Mouse (Mus musculus) intestine, embryonic 15.5 days (tissue): ENCODE measurements at regions not wholly inside any gene's neighbourhood (a gene's known extent, or its start where the extent isn't known, plus 50 kb on each side); places are given as distances from the start of the nearest gene placed in this dataset.

Experiments used
- ATAC-seq: fragments of 200-750 bp; cut with Nextera tagmentation; 2 replicates; pipeline ENCODE4 v1.8.0; 2017; ENCODE audit warnings: moderate TSS enrichment, moderate library complexity
- H3K27ac ChIP-seq: fragments of 300-500 bp; sonication (generic); 2 replicates; pipeline ENCODE4 v1.5.1; 2015; ENCODE audit warnings: mild to moderate bottlenecking, inconsistent platforms
- H3K27me3 ChIP-seq: fragments of 300-500 bp; sonication (generic); replicated peaks from 2 replicates; pipeline ENCODE4 v1.6.1; 2015; ENCODE audit warnings: inconsistent platforms
- H3K36me3 ChIP-seq: fragments of 300-500 bp; sonication (generic); 2 replicates; pipeline ENCODE4 v1.6.1; 2015; ENCODE audit warnings: inconsistent platforms
- H3K4me1 ChIP-seq: fragments of 300-500 bp; sonication (generic); replicated peaks from 2 replicates; pipeline ENCODE4 v1.6.1; 2015; ENCODE audit warnings: inconsistent platforms
- H3K4me2 ChIP-seq: fragments of 300-500 bp; sonication (generic); replicated peaks from 2 replicates; pipeline ENCODE4 v1.6.1; 2015; ENCODE audit warnings: mild to moderate bottlenecking, inconsistent platforms
- H3K4me3 ChIP-seq: fragments of 300-500 bp; sonication (generic); replicated peaks from 2 replicates; pipeline ENCODE4 v1.5.1; 2015; ENCODE audit warnings: inconsistent platforms
- H3K9ac ChIP-seq: fragments of 300-500 bp; sonication (generic); 2 replicates; pipeline ENCODE4 v1.6.1; 2015; ENCODE audit warnings: inconsistent platforms
- H3K9me3 ChIP-seq: fragments of 300-500 bp; sonication (generic); 2 replicates; pipeline ENCODE4 v1.6.1; 2016; ENCODE audit warnings: inconsistent platforms
- WGBS: fragments of 180-500 bp; shearing (Covaris S2); methylation state at CpG from one replicate; pipeline ENCODE4 v1.1.7; 2015; 5-methylcytosine and 5-hydroxymethylcytosine counted together

DNA sequence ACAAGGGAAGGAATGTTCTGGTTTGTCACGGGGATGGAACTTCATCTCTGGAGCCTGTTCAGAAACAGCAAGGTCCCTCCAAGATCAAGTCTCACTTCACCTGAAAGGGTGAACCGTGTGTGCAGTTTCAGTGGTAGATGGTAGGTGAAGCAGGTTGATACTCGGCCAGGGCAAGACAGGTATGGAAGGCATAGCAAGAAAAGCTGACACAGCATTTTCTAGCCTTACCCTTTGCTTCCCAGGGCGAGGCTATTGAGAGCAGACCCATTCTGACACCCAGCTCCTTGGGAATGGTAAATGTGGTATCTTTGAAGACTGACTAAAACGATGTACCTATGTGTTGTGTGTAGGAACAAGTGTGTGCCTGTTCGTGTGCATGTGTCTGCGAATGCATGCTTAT is 724.9 kb upstream of the 3110018I06Rik start:
- no peaks in the 10 kb centered on the region for H3K27me3 ChIP-seq
- no peak overlapping the region for H3K4me3 ChIP-seq
- H3K27ac ChIP-seq = no peak overlapping the region
- 81% methylated on average over 7 of the region's 7 CpGs for WGBS
- no peak overlapping the region for H3K9ac ChIP-seq
- H3K4me2 ChIP-seq = no peak overlapping the region
- no peaks in the 10 kb centered on the region for H3K9me3 ChIP-seq
- no peak for ATAC-seq
- no peaks in the 10 kb centered on the region for H3K4me1 ChIP-seq
- H3K36me3 ChIP-seq = no peaks in the 10 kb centered on the region

DNA sequence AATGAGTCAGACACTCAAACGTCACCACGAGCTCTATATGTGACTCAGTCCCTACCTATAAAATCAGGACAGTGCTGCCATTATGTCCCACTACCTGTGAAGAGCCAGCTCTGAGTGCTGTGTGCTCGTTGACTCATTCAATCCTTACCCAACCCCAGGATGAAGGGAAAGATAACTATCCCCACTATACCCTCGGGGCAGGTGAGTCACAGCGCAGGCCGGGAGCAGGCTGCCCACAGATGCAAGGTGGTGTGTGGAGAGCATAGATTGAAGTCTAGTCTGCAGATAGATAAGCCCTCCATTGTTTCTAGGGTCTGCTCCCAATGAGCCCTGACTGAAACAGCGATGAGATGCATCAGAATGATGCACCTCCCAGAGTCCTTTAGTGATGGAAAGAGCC is 723.9 kb upstream of the 3110018I06Rik start:
- no peak overlapping the region for H3K9ac ChIP-seq
- ATAC-seq = no peak
- no peaks in the 10 kb centered on the region for H3K27me3 ChIP-seq
- no peak overlapping the region for H3K4me2 ChIP-seq
- 80% methylated on average over 7 of the region's 7 CpGs for WGBS
- H3K4me3 ChIP-seq = no peak overlapping the region
- no peaks in the 10 kb centered on the region for H3K9me3 ChIP-seq
- H3K27ac ChIP-seq = no peak overlapping the region
- H3K4me1 ChIP-seq = no peaks in the 10 kb centered on the region
- no peaks in the 10 kb centered on the region for H3K36me3 ChIP-seq

DNA sequence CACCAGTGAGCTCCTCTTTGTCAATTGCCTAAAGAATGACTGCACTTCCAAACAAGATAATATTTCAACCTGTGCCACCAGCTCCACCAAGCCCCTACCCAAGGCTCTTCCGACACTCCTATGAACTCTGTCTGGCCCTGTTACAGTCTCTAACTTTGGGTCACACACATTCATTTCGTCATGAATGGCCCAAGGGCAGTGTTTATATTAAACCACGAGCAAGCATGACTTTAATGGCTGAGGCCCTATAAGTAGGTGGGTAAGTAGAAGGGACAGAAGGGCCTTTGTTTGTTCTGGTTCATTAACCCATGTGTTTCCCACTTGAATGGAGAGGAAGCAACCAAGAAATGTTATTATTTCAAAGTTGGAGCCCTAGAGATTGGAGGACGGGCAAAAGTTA is 714.9 kb upstream of the 3110018I06Rik start:
- no peak for ATAC-seq
- H3K36me3 ChIP-seq = no peaks in the 10 kb centered on the region
- no peaks in the 10 kb centered on the region for H3K9me3 ChIP-seq
- WGBS = 39% methylated on average over 4 of the region's 4 CpGs
- no peak overlapping the region for H3K9ac ChIP-seq
- no peak overlapping the region for H3K4me3 ChIP-seq
- no peak overlapping the region for H3K4me2 ChIP-seq
- H3K4me1 ChIP-seq = no peaks in the 10 kb centered on the region
- no peaks in the 10 kb centered on the region for H3K27me3 ChIP-seq
- H3K27ac ChIP-seq = no peak overlapping the region

DNA sequence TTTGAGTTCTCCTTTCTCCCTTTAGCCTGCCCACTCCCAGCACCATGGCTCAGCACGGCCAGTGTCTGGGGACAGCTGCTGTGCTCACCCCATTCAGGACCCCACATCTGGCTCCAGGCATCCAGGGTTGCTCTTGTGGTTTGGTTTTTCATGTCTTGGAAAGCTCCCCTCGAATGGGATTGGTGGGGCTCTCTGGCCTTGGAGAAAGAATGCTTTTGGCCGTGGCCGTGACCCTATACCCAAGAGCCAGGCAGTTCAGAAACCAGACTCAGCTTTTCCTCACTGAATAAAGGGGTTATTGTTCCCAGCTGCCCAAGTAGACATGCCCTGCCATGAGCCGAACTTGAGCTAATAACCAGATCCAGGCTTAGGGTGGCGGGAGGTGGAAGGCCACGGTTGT is 691.8 kb upstream of the 3110018I06Rik start:
- no peaks in the 10 kb centered on the region for H3K36me3 ChIP-seq
- H3K27me3 ChIP-seq = no peaks in the 10 kb centered on the region
- no peaks in the 10 kb centered on the region for H3K9me3 ChIP-seq
- no peak overlapping the region for H3K27ac ChIP-seq
- H3K9ac ChIP-seq = no peak overlapping the region
- WGBS = 71% methylated on average over 7 of the region's 7 CpGs
- no peak for ATAC-seq
- no peak overlapping the region for H3K4me2 ChIP-seq
- no peak overlapping the region for H3K4me3 ChIP-seq
- no peaks in the 10 kb centered on the region for H3K4me1 ChIP-seq

DNA sequence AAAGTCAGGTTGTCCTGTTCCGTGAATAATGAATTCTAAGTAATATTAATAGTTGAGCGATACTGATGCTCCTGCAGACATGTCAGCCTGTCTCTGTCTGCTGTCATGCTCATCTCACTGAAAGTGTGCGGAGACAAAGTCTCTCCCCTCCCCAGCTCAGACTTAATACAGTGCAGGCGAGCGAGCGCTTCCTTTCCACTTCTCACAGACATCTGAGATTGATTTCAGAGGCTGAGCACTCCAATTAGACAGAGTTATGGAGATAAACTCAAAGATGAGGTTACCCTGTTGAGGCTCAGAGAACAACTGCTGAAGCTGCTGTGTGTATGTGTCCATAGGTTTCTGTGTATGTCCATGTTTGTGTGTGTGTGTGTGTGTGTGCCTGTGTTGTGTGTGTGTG is 668.7 kb upstream of the 3110018I06Rik start:
- no peaks in the 10 kb centered on the region for H3K36me3 ChIP-seq
- no peak overlapping the region for H3K4me3 ChIP-seq
- no peak for ATAC-seq
- 62% methylated on average over 6 of the region's 6 CpGs for WGBS
- no peak overlapping the region for H3K27ac ChIP-seq
- H3K9ac ChIP-seq = no peak overlapping the region
- H3K4me1 ChIP-seq = no peaks in the 10 kb centered on the region
- no peaks in the 10 kb centered on the region for H3K27me3 ChIP-seq
- no peak overlapping the region for H3K4me2 ChIP-seq
- H3K9me3 ChIP-seq = no peaks in the 10 kb centered on the region

DNA sequence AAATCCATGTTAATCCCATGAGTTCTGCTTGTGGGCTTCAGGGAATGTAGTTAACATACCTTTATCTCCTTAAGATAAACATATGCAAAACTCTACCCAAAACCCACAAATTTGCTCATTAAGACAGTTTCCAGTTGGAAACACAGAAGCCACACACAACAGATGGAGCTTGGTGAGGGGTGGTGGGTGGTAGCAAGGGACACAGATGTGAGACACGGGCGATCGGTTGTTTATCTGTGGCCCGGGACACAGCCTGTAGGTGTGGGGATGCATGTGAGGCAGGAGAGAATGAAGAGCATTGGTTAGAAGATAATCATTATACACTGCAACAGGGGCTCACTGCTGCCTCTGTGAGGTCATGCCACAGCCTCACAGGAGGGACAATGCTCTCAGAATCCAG is 666.1 kb upstream of the 3110018I06Rik start:
- Histone ChIP-seq H3K4me1 (no peaks in the 10 kb centered on the region), H3K4me2 (no peak overlapping the region), H3K4me3 (no peak overlapping the region), H3K9ac (no peak overlapping the region), H3K27me3 (no peaks in the 10 kb centered on the region), H3K9me3 (no peaks in the 10 kb centered on the region), H3K36me3 (no peaks in the 10 kb centered on the region), H3K27ac (no peak overlapping the region)
- ATAC-seq = no peak
- WGBS = 67% methylated on average over 4 of the region's 4 CpGs

DNA sequence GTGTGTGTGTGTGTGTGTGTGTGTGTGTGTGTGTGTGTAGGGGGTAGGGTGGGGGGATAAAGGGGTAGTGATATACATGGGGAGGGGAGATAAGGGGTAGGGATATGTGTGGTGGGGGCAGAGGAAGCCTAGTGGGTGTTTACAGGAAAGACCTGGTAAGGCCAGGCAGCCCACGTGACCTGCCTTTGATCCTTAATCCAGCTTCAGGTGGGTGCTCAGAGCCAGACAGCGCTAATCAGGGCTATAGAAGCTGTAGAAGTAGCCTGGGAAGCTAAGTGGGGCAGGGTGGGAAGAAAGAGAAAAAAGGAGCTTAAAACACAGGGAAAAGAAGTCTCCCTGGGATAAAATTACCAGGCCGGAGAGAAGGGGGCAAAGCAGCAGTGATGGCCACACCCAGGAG is 659.9 kb upstream of the 3110018I06Rik start:
- no peak for ATAC-seq
- no peaks in the 10 kb centered on the region for H3K9me3 ChIP-seq
- H3K4me2 ChIP-seq = no peak overlapping the region
- H3K27ac ChIP-seq = no peak overlapping the region
- H3K4me3 ChIP-seq = no peak overlapping the region
- no peaks in the 10 kb centered on the region for H3K36me3 ChIP-seq
- WGBS = 22% methylated on average over 3 of the region's 3 CpGs
- no peaks in the 10 kb centered on the region for H3K4me1 ChIP-seq
- H3K9ac ChIP-seq = no peak overlapping the region
- no peaks in the 10 kb centered on the region for H3K27me3 ChIP-seq

DNA sequence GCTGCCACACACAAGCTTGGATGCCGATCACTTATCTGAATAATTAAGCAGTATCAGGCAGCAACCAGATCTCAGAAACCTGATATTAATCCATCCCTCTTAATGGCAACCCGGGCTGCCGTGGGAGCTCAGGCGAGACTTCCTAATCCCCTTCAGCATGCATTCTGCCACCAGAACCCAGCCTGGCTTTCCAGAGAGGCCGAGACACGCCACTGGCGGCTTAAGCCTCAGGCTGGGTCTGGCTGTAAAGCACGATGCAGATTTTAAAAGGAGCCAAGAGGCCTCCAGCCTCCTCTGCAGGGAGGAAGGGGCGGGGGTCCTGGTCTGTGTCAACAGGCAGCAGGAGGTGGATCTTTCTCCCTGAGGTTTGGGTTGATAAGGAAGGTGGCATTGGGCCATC is 659.1 kb upstream of the 3110018I06Rik start:
- no peak overlapping the region for H3K4me3 ChIP-seq
- 20% methylated on average over 9 of the region's 9 CpGs for WGBS
- H3K4me2 ChIP-seq = no peak overlapping the region
- no peaks in the 10 kb centered on the region for H3K36me3 ChIP-seq
- H3K4me1 ChIP-seq = no peaks in the 10 kb centered on the region
- H3K27ac ChIP-seq = no peak overlapping the region
- H3K27me3 ChIP-seq = no peaks in the 10 kb centered on the region
- no peak overlapping the region for H3K9ac ChIP-seq
- H3K9me3 ChIP-seq = no peaks in the 10 kb centered on the region
- ATAC-seq = no peak

DNA sequence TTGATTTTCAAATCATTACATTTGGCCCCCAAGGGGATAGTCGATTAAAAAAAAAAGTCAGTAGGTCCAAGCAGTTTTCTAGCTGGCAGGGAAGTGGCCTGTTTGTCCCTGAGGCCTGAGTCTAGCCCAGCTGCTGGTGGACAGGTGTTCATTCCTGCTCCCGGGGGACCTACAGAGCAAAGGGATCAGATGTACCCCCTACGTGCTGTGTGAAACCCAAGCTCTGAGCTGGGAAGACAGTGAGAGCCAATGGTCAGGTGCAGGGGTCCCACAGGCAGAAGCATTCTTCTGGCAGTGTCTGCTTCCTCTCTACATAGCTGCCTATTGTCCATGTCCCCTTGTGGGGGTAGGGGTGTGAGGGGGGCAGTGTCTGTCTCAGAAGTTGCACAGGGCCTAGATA is 653.2 kb upstream of the 3110018I06Rik start:
- Histone ChIP-seq H3K36me3 (no peaks in the 10 kb centered on the region), H3K4me2 (no peak overlapping the region), H3K9ac (no peak overlapping the region), H3K4me3 (no peak overlapping the region), H3K27me3 (no peaks in the 10 kb centered on the region), H3K9me3 (no peaks in the 10 kb centered on the region), H3K4me1 (no peaks in the 10 kb centered on the region), H3K27ac (no peak overlapping the region)
- WGBS = 64% methylated on average over 3 of the region's 3 CpGs
- ATAC-seq = no peak

DNA sequence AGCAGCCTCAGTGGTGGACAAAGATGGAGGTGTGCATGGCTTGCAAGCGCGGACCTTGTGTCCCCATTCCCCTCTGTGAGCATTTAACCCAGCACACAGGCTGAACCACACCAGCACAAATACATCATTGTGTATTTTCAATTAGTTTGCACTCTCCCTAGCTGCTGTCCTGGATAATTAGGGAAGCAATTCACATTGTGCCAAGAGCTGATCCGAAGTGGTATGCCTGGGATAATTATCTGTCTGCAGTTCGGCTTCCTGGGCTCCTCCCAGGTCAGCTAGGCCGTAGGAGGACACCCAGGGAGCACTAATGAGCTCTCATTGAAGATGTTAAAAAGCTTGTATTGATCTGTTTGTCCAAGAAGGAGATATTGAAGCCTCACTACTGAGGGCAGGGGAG is 648.8 kb upstream of the 3110018I06Rik start:
- ATAC-seq = no peak
- Histone ChIP-seq H3K9ac (no peak overlapping the region), H3K4me1 (0 out of 2 replicates have a peak, but pooled peaks cover 2% of the 10 kb centered on the region), H3K9me3 (no peaks in the 10 kb centered on the region), H3K27me3 (no peaks in the 10 kb centered on the region), H3K27ac (no peak overlapping the region), H3K4me3 (no peak overlapping the region), H3K36me3 (no peaks in the 10 kb centered on the region), H3K4me2 (no peak overlapping the region)
- 54% methylated on average over 5 of the region's 5 CpGs for WGBS

DNA sequence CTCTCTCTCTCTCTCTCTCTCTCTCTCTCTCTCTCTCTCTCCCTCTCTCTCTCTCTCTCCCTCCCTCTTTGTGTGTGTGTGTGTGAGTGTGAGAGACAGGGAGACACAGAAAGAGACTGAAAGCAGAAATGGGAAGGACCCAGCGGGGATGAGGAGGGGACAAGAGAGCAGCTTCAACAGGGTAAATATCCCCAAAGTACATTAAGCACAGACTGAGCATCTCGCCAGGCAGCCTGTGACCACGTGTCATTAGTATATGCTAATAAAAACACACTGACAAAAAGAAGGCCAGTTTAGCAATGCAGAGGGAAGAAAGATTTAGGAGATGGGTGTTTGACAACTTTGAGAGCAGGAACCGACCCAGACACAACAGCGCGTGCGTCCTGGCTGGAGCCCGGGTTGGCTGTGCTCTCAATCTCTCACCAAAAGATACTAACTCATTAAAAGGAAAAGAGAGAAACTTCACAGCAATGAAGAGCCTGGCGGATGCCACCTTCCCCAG is 648.2 kb upstream of the 3110018I06Rik start:
- Histone ChIP-seq H3K4me2 (no peak overlapping the region), H3K9me3 (no peaks in the 10 kb centered on the region), H3K27ac (no peak overlapping the region), H3K36me3 (no peaks in the 10 kb centered on the region), H3K27me3 (no peaks in the 10 kb centered on the region), H3K4me3 (no peak overlapping the region), H3K4me1 (0 out of 2 replicates have a peak, but pooled peaks cover 2% of the 10 kb centered on the region), H3K9ac (no peak overlapping the region)
- WGBS = 43% methylated on average over 9 of the region's 9 CpGs
- ATAC-seq = no peak

DNA sequence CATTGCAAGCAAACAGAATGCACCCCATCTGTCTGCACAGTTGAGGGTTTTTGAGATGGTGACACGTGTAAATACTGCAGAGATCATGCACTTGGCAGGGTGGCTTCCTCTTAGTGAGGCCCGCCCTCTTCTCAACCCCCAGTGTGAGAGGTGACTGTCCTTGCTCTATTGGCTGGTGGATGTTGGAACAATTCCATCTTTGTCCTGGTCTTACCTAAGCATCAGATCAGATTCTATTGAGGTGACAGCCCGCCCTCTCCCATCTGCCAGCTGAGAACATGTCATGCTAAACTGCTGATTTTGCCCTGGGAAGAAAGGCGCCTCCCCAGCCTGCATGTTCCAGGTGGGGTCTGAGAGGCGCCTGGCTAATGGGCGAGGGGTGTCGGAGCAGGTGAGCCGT is 646.4 kb upstream of the 3110018I06Rik start:
- no peaks in the 10 kb centered on the region for H3K27me3 ChIP-seq
- no peak overlapping the region for H3K4me3 ChIP-seq
- no peak overlapping the region for H3K9ac ChIP-seq
- H3K36me3 ChIP-seq = no peaks in the 10 kb centered on the region
- 52% methylated on average over 8 of the region's 8 CpGs for WGBS
- peak overlapping the region; percentile 34; the same call in 1 of the 2 replicates for H3K4me2 ChIP-seq
- no peak overlapping the region for H3K27ac ChIP-seq
- ATAC-seq = peak; percentile 86
- 0 out of 2 replicates have a peak, but pooled peaks cover 2% of the 10 kb centered on the region for H3K4me1 ChIP-seq
- no peaks in the 10 kb centered on the region for H3K9me3 ChIP-seq

DNA sequence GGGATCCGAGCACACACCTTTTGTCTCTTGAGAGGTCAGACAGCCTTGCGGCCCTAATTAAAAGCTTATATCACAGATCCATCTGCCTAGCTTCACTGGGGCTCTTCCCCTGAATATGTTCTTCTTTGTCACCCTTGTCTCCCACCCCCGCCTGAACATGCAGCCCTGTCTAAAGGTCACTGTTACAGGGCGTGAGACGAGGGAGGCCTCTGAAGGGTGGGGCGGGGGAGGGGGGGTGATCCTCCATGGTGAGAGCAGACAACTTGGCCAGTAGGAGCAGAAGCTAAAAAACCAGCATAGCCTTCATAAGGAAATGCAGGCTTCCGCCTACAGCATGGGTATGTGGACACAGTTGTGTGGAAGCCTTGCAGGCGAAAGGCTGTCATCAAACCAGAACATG is 646.0 kb upstream of the 3110018I06Rik start:
- peak; percentile 93 for ATAC-seq
- WGBS = 43% methylated on average over 8 of the region's 8 CpGs
- Histone ChIP-seq H3K36me3 (no peaks in the 10 kb centered on the region), H3K9ac (no peak overlapping the region), H3K9me3 (no peaks in the 10 kb centered on the region), H3K27ac (no peak overlapping the region), H3K4me2 (peak overlapping the region; percentile 34; the same call in 1 of the 2 replicates), H3K4me3 (no peak overlapping the region), H3K27me3 (no peaks in the 10 kb centered on the region), H3K4me1 (0 out of 2 replicates have a peak, but pooled peaks cover 2% of the 10 kb centered on the region)
